Mouse (Mus musculus) liver, adult 2 months (tissue): Measurements from ENCODE around the gene Mlf2. TPM values are rescaled to one million over a fixed set of nuclear protein-coding genes. Genes with fewer than 3 reads are reported as not detected.

Source experiments
- DNase-seq: peaks from one replicate; pipeline ENCODE4 v3.0.0-alpha.2; 2011; ENCODE audit warnings: low read depth, low spot score; ENCODE audit errors: extremely low read depth
- H3K27ac ChIP-seq: fragments of 200-500 bp; replicated peaks from 2 replicates; pipeline ENCODE4 v1.5.1; 2012; ENCODE audit warnings: low read depth, mild to moderate bottlenecking, control low read depth, inconsistent platforms, low read length; ENCODE audit not compliant: insufficient read depth
- H3K27me3 ChIP-seq: fragments of 200-500 bp; 2 replicates; pipeline ENCODE4 v1.6.1; 2012; ENCODE audit warnings: mild to moderate bottlenecking, moderate library complexity, low read length, inconsistent platforms; ENCODE audit not compliant: control insufficient read depth, insufficient read depth
- H3K36me3 ChIP-seq: fragments of 200-500 bp; 2 replicates; pipeline ENCODE4 v1.6.1; 2012; ENCODE audit warnings: low read length, inconsistent platforms; ENCODE audit not compliant: control insufficient read depth, insufficient read depth
- H3K4me1 ChIP-seq: fragments of 200-500 bp; 2 replicates; pipeline ENCODE4 v1.6.1; 2011; ENCODE audit warnings: low read length; ENCODE audit not compliant: control insufficient read depth, insufficient read depth
- H3K4me3 ChIP-seq: fragments of 200-500 bp; 2 replicates; pipeline ENCODE4 v1.5.1; 2011; ENCODE audit warnings: low read depth, mild to moderate bottlenecking, control low read depth, low read length, moderate library complexity; ENCODE audit not compliant: insufficient read depth
- H3K79me2 ChIP-seq: fragments of 200-500 bp; 2 replicates; pipeline ENCODE4 v1.6.1; 2012; ENCODE audit warnings: inconsistent platforms, mild to moderate bottlenecking, low read length, moderate library complexity; ENCODE audit not compliant: control insufficient read depth, insufficient read depth
- H3K9ac ChIP-seq: fragments of 200-500 bp; 2 replicates; pipeline ENCODE4 v1.6.1; 2012; ENCODE audit warnings: low read depth, mild to moderate bottlenecking, control low read depth, inconsistent platforms, low read length
- CTCF ChIP-seq: fragments of 200-500 bp; IDR thresholded peaks from 2 replicates; pipeline ENCODE4 v1.5.1; 2011; ENCODE audit warnings: low read depth, low read length, control low read depth
- POLR2A ChIP-seq: fragments of 200-500 bp; IDR thresholded peaks from 2 replicates; pipeline ENCODE4 v1.6.1; 2011; ENCODE audit warnings: low read length, control low read depth; ENCODE audit not compliant: insufficient read depth; ENCODE audit errors: extremely low read depth
- WGBS: fragments of 180-500 bp; shearing (Covaris S2); methylation state at CpG from one replicate; pipeline ENCODE4 v1.1.7; 2018; 5-methylcytosine and 5-hydroxymethylcytosine counted together
- polyA plus RNA-seq: library from polyadenylated mRNA; depleted of rRNA; stranded (reverse); fragments of >200 nt; gene quantifications from 2 replicates; pipeline ENCODE4 v1.2.3, GENCODE M21; 2012
- total RNA-seq: library from RNA; depleted of rRNA; stranded (reverse); fragments of >200 nt; gene quantifications from 2 replicates; pipeline ENCODE4 v1.2.3, GENCODE M21; 2014

The Mlf2 gene
- total and polyA plus RNA-seq, 2 experiments, result 74.6 to 265 TPM

DNA sequence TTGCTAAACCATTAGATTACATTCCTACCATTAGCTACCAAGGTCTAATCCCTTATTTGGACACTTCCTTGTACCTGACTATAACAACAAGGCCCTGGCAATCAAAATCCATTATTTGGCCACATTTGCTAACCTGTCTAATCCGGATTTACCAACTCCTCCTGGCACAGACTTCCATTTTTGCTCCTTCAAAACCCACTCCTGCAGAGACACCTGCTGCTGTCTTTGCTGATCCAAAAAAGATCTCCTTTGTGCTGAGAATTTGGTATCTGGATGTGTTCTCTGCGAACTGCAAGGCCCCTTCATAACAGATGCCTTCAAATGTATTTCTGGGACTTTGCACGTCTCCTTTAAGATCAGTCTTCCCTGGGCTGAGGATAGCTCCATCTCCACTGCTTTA lies 12.3 kb downstream of the Mlf2 start:
- Histone ChIP-seq H3K4me1 (no peaks in the 10 kb centered on the region), H3K79me2 (no peaks in the 10 kb centered on the region), H3K27ac (no peak overlapping the region), H3K9ac (no peak overlapping the region), H3K36me3 (no peaks in the 10 kb centered on the region), H3K27me3 (no peaks in the 10 kb centered on the region), H3K4me3 (no peak overlapping the region)
- no peak for DNase-seq
- TF ChIP-seq POLR2A (no peak), CTCF (no peak)
- 92% methylated on average over 3 of the region's 3 CpGs for WGBS

DNA sequence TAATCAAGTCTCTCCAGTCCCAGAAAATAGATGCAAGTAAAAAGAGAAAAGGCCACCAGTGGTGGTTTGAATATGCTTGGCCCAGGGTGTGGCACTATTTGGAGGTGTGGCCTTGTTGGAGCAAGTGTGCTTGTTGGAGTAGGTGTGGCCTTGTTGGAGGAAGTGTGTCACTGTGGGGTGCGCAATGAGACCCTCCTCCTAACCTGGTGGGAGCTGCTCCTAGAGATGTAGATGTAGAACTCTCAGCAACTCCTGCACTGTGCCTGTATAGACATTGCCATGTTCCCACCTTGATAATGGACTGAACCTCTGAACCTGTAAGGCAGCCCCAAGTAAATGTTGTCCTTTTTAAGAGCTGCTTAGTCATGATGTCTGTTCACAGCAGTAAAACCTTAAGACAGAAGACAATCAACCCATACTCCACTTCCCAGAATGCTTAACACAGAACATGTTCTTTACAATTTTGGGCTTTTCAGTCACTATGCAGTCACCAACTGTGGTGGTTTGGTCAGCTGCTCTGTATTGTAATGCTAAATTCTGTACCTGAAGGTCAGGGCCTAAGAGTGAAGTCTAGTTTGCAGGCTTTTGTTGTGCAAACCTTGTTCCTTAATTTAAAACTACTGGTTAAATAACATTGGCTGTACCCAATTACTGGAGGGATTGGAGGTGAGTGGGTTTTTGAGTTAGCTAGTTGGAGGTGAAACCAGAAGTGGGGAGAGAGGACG lies 23.0 kb downstream of the Mlf2 start:
- Histone ChIP-seq H3K9ac (no peak overlapping the region), H3K79me2 (no peaks in the 10 kb centered on the region), H3K4me3 (no peak overlapping the region), H3K36me3 (peaks cover 15% of the 10 kb centered on the region), H3K27me3 (no peaks in the 10 kb centered on the region), H3K27ac (no peak overlapping the region), H3K4me1 (no peaks in the 10 kb centered on the region)
- 89% methylated on average over 2 of the region's 2 CpGs for WGBS
- TF ChIP-seq CTCF (no peak), POLR2A (no peak)
- DNase-seq, result no peak

DNA sequence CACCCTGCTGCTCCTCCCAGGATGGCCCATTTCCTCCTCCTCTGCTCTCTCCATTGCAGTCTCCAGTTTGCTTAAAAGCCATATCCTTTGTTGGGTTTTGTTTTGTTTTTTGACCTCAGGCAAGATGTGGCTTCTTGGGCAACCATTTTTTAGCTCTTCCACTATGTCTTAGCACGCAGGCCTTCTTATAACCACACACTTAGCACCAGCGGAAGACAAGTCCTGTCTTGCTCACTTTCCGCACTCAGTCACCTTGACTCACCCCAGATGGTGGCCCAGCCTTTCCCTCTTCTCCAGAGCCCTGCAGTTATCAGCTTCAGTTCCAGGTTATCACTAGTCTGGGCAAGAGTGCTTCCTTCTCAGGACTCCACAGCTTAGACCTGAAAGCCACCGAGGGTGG lies 24.0 kb downstream of the Mlf2 start:
- TF ChIP-seq CTCF (no peak), POLR2A (no peak)
- Histone ChIP-seq H3K27me3 (no peaks in the 10 kb centered on the region), H3K9ac (no peak overlapping the region), H3K36me3 (peaks cover 19% of the 10 kb centered on the region), H3K79me2 (no peaks in the 10 kb centered on the region), H3K4me1 (no peaks in the 10 kb centered on the region), H3K27ac (no peak overlapping the region), H3K4me3 (no peak overlapping the region)
- DNase-seq, result no peak
- WGBS, result 93% methylated on average over 4 of the region's 4 CpGs

DNA sequence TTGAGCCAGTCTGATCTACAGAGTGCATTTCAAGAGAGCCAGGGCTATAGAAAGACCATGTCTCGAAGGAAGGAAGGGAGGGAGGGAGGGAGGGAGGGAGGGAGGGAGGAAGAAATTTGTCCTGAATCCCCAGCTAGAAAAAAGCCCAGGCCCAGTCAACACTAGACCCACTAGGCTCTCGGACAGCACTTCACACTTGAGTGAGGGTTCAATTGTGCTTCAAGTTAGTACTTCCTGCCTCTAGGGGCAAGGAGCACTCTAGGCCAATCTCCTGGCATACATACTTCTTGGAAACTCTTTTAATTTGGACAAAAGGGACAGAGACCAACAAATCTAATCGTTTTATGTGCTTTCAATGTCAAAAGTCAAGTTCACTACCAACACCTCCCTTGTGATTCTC lies 26.9 kb downstream of the Mlf2 start:
- no peak overlapping the region for H3K27ac ChIP-seq
- no peaks in the 10 kb centered on the region for H3K27me3 ChIP-seq
- no peak overlapping the region for H3K9ac ChIP-seq
- no peak for DNase-seq
- no peaks in the 10 kb centered on the region for H3K79me2 ChIP-seq
- no peak overlapping the region for H3K4me3 ChIP-seq
- 83% methylated on average over 3 of the region's 3 CpGs for WGBS
- H3K36me3 ChIP-seq, result peaks cover 22% of the 10 kb centered on the region
- TF ChIP-seq POLR2A, result no peak
- no peak for TF ChIP-seq CTCF
- no peaks in the 10 kb centered on the region for H3K4me1 ChIP-seq

DNA sequence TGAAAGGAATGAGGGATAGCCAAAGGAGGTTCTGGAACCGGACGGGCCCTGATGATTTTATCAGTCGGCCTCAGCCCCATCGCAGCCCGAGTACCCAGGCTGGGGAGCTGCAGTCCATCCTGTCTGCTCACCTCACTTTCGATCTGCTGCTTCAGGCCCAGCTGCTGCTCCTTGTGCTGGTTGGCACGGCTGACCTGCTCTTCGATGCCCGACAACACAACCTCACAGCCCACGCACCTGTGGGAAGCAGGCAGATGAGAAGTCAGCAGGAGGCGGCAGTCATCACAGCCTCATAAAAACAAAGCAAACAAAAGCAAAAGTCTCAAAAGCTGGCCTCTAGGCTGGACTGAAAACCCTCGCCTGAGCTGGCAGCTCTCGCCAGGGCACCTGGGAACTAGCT lies 28.8 kb downstream of the Mlf2 start:
- H3K36me3 ChIP-seq, result peaks cover 22% of the 10 kb centered on the region
- TF ChIP-seq CTCF (no peak), POLR2A (no peak)

DNA sequence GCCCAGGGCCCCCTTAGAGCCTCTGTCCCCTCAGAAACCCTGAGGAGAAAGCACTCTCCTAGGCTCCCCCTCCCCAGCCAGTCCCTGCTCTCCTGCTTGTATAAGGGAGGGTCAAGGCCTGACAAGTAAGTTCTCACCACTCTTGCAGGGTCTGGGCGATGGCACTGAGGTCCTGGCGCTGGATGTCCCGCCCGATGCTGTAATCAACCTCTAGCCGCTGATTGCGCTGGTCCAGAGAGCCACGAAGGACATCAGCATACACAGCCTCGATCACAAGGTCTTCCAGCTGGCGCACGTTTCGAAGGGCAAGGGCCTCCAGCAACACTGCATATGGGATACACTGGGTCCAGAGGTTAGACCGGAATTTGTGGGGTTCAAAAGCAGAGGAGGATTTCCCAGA lies 29.8 kb downstream of the Mlf2 start:
- Histone ChIP-seq H3K4me1 (peaks cover 6% of the 10 kb centered on the region; the same call in 1 of the 2 replicates), H3K4me3 (no peak overlapping the region), H3K79me2 (peaks cover 3% of the 10 kb centered on the region; the same call in 1 of the 2 replicates), H3K27me3 (no peaks in the 10 kb centered on the region), H3K9ac (no peak overlapping the region), H3K27ac (no peak overlapping the region), H3K36me3 (peaks cover 22% of the 10 kb centered on the region)
- TF ChIP-seq POLR2A (no peak), CTCF (no peak)
- WGBS, result 92% methylated on average over 12 of the region's 12 CpGs
- no peak for DNase-seq

More for the DNA sequence above, 28.8 kb downstream of the Mlf2 start:
- Histone ChIP-seq H3K4me1 (peaks cover 6% of the 10 kb centered on the region; the same call in 1 of the 2 replicates), H3K27ac (no peak overlapping the region), H3K79me2 (peaks cover 2% of the 10 kb centered on the region; the same call in 1 of the 2 replicates), H3K27me3 (no peaks in the 10 kb centered on the region), H3K9ac (no peak overlapping the region), H3K4me3 (no peak overlapping the region)
- DNase-seq, result no peak
- 95% methylated on average over 13 of the region's 13 CpGs for WGBS
